Mouse (Mus musculus): ENCODE results near the gene Tmem121b.

Gene Tmem121b

DNA sequence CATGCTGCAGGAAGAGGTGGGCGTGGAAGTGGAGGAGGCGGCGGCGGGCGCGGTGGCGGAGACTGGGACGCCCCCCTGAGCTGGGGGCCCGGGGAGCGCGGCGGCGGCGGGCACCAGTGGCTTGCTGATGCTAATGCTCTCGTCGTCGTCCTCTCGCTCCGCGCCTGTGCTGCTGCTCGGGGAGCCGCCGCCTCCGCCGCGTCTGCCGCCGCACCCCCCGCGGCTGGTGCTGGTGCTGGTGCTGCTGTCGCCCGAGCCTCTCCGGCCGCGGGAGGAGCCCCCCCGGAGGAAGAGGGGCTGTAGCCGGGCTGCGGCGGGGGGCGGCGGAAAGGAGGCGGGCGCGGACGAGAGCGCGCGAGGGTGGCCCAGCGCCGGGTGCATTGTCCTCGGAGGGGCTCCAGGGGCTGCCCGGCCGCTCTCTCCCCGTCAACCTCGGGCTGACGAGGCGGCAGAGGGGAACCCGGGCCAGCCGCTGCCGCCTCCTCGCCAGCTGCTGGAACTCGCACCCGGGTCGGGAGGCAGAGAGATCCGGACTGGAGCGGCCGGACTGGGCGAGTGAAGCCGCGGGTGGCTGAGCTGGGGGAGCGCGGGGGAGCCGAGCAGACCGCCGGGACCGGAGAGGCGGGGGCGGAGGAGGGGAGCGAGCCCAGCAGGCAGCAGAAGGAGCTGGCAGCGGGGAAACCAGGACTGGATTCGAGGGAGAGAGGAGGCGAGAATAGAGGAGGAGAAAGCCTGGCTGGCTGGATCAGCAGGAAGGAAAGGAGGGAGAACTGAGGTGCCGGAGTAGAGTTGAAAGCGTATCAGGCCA is at the start of gene Tmem121b:
Gene Tmem121b, minus strand, starts transcription at position 434 of the 808 bp plus-strand sequence.
- DNase-seq (ENCODE audit: low spot score): peak; percentile 82

GRCm38 (mm10) chr6:120542061-120542460 is 48.5 kb upstream of the Tmem121b start:
- DNase-seq (ENCODE audit: low spot score): no peak

- no peak for DNase-seq (ENCODE audit: low spot score)
Measured at GRCm38 (mm10) chr6:120541386-120541785, 47.8 kb upstream of the Tmem121b start.

GRCm38 (mm10) chr6:120539781-120540231 is 46.2 kb upstream of the Tmem121b start:
- no peak for DNase-seq (ENCODE audit: low spot score)

DNA sequence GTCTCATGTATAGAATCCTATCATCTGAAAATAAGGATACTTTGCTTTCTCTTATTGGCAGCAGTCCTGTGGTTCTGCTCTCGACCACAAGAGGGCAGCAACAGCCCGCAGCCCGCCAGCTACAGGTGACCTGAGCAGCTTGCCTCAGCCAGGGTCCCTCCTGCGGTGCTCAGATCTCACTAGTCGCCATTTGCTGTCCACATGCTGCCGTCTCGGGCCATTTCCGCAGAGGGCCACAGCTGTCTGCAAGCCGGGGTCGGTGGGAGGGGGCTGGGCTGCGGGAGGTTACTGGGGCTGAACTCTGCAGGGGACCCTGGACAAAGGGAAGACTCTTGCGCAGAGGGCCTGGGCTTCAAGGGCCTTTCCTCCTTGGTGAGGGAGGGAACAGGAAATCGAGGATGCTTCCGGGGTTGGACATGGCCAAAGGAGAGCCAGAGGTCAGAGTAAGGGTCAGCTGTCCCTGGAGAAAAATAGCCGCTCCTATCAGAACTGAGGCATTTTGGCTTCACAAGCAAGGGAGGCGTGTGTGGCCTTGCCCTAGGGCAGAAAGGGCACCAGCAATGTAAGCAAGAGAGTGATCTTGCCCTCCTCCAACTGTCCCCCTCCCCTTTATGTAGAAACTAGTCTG is 45.6 kb upstream of the Tmem121b start:
- DNase-seq (ENCODE audit: low spot score): peak; percentile 83

DNA sequence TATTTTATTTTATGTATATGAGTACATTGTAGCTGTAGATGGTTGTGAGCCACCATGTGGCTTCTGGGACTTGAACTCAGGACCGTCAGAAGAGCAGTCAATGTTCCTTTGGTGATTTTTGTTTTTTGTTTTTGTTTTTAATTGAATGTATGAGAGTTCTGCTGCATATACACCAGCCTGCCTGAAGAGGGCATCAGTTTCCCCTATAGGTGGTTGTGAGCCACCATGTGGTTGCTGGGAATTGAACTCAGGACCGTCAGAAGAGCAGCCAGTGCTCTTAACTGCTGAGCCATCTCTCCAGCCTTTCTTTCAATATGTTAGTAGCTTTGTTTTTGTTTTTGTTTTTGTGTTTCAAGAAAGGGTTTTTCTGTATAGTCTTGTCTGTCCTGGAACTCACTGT is 42.7 kb upstream of the Tmem121b start:
- DNase-seq (ENCODE audit: low spot score): no peak

GRCm38 (mm10) chr6:120532594-120532993 is 39.0 kb upstream of the Tmem121b start:
- DNase-seq (ENCODE audit: low spot score): no peak

GRCm38 (mm10) chr6:120531020-120531965 is 37.7 kb upstream of the Tmem121b start, which contains the start of gene Hdhd5:
Gene Hdhd5, minus strand, starts transcription at chr6:120531319.
- peak; percentile 93 for DNase-seq (ENCODE audit: low spot score)

- no peak for DNase-seq (ENCODE audit: low spot score)
Measured at GRCm38 (mm10) chr6:120529123-120529522, 35.5 kb upstream of the Tmem121b start.

DNA sequence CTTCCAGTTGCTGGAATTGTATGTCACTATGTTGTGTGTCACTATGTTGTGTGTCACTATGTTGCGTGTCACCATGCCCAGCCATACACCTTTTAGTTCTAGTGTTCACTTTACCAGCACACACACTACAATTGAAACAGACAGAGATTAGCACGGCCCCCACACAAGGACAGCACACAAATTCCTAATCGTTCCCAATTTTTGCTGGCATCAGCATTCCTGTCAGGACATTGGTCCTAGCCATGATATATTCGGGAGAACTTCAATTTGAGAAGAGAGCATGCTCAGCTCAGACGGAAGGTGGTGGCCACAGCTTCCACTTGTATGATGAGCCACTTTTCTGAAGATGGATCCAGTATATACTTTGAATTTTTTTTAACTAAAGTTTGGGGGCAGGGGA is 31.2 kb upstream of the Tmem121b start:
- DNase-seq (ENCODE audit: low spot score): no peak

GRCm38 (mm10) chr6:120519647-120520046 is 26.0 kb upstream of the Tmem121b start:
- no peak for DNase-seq (ENCODE audit: low spot score)

DNA sequence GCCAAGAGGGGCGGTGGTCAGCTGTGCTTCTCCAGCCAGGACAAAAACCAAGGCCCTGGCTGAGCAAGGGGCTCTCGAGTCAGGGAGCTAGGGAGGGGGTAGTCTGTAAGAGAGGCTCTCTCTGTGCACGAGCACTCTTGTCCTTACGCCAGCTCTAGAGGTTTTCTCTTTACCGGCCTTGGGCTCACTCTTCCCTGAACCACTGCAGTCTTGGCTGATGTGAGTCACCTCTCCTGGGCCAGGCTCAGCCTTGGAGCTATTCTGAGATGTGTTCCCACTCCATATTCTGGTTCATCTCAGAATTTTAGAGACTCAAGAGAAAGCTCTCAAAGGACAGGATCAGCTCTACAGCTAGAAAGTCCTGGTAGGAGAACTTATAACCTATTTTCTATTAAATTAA is 23.7 kb upstream of the Tmem121b start:
- DNase-seq (ENCODE audit: low spot score): no peak

DNA sequence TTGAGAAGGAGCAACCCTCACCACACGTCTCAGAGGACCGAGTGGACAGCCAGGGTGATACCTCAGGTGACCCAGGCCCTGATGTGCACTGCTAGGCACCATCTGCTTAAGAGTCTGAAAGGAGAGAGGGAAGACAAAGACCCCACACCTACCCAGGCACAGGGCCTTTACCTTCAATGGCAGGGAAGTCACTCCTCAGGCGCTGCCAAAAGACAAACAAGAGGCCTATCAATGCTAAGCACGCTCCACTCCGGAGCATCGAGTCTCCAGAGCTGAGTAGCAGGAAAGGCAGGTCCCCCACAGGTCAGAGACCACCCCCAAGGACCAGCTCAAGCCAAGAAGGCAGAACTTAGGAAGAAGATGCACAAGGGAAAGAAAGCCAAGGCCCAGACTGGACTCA is 23.3 kb upstream of the Tmem121b start:
- DNase-seq (ENCODE audit: low spot score): no peak

DNA sequence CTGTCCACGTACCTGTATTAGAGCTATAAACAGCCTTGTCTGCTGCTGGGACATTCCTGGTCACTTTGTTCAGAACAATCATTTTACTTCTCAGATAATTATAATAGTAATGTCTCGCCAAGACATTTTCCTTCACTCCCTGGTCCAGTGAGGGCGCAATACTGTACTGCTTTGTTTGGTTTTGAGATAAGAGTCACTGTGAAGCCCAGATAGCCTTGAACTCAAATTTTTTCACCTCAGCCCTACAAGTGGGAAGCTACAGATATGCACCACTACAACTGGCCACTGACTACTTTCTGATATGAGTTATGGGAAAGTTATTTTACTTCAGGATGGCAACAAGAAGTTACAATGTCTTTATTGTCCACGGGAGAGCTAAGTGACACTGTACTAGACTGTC is 22.8 kb upstream of the Tmem121b start:
- DNase-seq (ENCODE audit: low spot score): no peak

DNA sequence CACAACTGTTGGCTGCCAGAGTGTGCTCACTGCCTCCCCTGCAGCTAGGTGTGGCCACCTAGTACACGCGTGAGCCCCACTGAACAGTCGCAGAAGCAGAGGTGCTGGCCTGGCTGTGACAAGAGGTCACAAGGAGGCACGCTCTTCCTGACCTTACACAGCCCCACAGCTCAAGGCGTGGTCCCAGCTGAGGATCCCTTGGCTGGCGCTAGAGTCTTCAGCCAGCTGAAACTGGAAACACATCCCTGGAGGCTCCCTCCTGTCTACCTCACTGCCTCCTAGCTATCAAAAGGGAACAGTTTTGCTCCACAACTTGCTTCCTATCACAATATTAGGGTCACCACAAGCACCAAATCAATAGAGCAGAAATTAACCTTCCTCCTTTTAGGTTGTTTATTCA is 17.6 kb upstream of the Tmem121b start:
- DNase-seq (ENCODE audit: low spot score): no peak

DNA sequence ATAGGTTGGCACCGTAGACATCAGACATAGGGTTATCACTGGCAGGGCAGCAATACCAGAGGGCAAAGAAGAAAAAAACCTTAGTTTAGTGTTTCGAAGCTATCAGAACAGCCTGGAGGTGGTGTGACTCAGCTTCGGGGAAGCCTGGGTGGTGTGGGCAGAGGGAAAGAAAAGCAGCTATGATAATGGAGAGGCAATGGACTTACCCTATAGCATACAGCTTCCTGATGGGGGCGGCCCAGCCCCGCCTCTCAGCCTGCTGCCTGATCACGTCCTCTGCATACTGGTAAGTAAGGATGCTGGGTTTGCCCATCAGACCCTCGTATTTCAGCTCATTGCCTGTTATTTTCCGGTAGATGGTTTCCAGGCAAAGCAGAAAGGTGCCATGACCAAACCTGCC is 16.8 kb upstream of the Tmem121b start:
- no peak for DNase-seq (ENCODE audit: low spot score)

GRCm38 (mm10) chr6:120509975-120510374 is 16.4 kb upstream of the Tmem121b start:
- no peak for DNase-seq (ENCODE audit: low spot score)

- no peak for DNase-seq (ENCODE audit: low spot score)
Measured at GRCm38 (mm10) chr6:120508645-120509044, 15.0 kb upstream of the Tmem121b start.

DNA sequence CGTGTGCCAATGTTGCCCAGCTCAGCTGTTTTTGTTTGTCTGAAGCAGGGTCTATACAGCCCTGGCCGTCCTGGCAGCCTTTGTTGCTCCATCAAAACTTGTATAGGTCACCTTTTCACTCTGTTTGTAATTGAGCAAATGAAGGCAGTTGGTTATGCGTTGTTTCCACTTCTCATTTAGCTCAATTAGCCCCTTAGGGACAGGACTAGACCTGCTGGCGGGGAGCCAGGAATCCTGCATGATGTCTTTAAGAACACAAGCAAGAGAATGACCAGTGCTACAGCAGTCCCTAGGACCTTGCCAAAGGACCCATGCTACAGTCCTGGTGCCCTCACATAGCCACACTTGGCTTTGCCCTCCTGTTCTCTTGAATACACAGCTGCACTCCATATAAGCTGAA is 11.9 kb upstream of the Tmem121b start:
- DNase-seq (ENCODE audit: low spot score): peak; percentile 70

DNA sequence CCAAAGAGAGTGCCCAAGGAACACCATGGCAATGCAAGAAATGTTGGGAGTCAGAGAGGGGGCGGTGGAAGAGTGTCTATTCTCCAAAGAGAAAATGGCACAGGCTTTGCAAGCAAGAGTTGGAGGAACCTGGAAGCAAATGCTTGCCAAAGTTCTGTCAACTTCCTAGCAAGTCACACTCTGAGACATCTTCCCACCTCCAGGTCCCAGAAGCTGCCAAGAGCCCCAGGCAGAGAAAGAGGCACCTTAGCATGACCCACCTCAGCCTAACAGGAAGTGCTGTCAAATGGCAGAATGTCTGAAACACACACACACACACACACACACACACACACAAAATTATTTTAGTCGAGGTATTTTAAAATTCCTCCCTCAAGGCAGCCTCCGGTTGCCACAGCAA is 10.4 kb upstream of the Tmem121b start:
- no peak for DNase-seq (ENCODE audit: low spot score)

DNA sequence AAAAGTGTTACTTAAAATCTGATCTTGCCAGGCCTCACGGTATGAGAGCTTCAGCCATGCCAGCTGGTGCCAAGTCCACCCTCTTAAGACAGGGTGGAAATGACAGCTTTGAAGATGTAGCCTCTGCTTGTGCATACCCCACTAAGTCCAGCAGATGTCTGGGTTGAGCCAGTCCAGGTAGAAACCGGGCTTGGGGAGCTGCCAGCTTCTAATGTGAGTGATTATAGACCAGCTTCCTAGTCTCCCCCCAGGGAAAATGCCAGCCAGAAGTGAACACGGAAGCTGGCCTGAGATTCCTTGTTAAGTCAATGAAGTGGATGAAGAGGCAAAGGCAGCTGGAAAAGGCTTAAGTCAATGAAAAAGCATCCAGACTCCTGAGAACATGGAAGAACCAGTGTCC is 2.9 kb upstream of the Tmem121b start:
- DNase-seq (ENCODE audit: low spot score): peak; percentile 54
